Mouse (Mus musculus): Measurements from ENCODE around the gene Proser2. TPM values are rescaled to one million over a fixed set of nuclear protein-coding genes. Genes with fewer than 3 reads are reported as not detected.

Gene Proser2
- polyA plus RNA-seq, 1 experiment from 2014 or later: 5.9 TPM

DNA sequence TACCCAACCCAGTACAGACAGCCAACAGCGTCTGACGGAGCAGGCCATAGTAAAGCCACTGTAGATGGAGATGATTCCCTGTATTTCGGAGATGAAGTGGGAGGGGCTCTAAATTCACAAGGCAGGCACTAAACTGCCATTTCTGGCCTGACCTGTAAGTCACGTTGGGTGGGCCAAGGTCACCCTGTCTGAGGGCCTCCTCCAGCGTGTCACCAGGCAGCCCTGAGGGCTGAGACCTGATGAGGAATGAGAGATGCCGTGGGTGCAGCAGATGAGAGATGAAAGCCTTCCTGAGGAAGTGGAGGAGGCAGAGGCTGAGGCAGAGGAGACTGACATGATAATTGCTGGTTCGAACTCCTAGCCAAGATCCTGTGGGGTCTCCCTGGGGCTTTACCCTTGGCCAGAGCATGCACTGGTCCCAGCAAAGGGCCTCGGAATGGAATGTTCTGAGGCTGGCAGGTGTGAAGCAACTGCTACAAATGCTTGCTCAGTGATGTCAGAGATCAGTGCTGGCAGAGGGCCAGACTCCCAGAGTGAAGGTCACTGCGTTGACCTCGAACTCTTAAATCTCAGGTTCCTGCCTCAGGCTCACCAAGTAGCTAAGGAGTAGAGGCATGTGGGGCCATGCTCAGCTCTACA, 55.0 kb downstream of the Proser2 start:
- ATAC-seq (ENCODE audit: insufficient read depth) (peak; percentile 44; the same call in 1 of the 2 replicates), DNase-seq (peak; percentile 75)
- Histone ChIP-seq H3K27me3 (ENCODE audit: insufficient read depth, low read length) (no peaks in the 10 kb centered on the region), H3K36me3 (ENCODE audit: insufficient read depth) (no peaks in the 10 kb centered on the region), H3K9ac (no peak overlapping the region), H3K9me3 (ENCODE audit: low read depth, low read length) (no peaks in the 10 kb centered on the region), H3K27ac (ENCODE audit: low read depth) (peak overlapping the region; percentile 42; the same call in 1 of the 2 replicates), H3K4me3 (ENCODE audit: low read depth, low read length) (no peak overlapping the region), H3K4me1 (ENCODE audit: insufficient read depth) (peaks cover 21% of the 10 kb centered on the region), H3K4me2 (no peak overlapping the region)
- TF ChIP-seq CTCF (IDR thresholded peaks at IDR 0.05; ENCODE audit: low read depth): no peak
- 42% methylated on average over 10 of the region's 10 CpGs for WGBS

DNA sequence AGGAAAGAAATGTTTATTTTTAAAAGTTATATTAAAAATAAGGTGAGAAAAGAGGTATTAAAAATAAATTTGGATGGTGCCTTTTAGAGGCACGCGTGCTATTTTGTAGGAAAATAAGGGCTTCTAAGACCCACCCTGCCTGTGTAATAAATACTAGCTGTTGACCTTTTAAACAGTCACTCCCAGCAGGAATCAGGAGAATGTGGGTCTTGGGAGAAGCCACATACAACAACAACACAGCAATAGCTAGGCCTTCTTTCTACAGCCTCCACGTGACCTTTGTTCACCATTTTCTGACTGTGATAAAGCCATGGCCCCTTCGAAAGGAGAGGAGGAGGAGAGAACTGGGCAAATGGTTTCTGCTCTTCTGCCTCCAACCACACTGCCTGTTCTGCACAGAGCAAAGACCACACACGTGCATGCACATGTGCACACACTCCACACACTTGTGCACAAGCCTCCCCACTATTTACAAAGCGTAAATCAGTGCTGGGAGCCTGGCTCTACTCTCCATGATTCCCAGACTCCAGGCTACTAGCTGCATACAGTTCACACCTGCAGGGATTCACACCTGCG, 57.2 kb downstream of the Proser2 start:
- no peaks in the 10 kb centered on the region for H3K9me3 ChIP-seq (ENCODE audit: low read depth, low read length)
- ATAC-seq (ENCODE audit: insufficient read depth) (no peak), DNase-seq (no peak)
- H3K27ac ChIP-seq (ENCODE audit: low read depth): no peak overlapping the region
- no peaks in the 10 kb centered on the region for H3K27me3 ChIP-seq (ENCODE audit: insufficient read depth, low read length)
- H3K4me2 ChIP-seq: no peak overlapping the region
- peaks cover 21% of the 10 kb centered on the region for H3K4me1 ChIP-seq (ENCODE audit: insufficient read depth)
- no peaks in the 10 kb centered on the region for H3K36me3 ChIP-seq (ENCODE audit: insufficient read depth)
- 65% methylated on average over 7 of the region's 7 CpGs for WGBS
- TF ChIP-seq CTCF (IDR thresholded peaks at IDR 0.05; ENCODE audit: low read depth): no peak
- H3K4me3 ChIP-seq (ENCODE audit: low read depth, low read length): no peak overlapping the region
- no peak overlapping the region for H3K9ac ChIP-seq

- ATAC-seq (ENCODE audit: insufficient read depth) (peak; percentile 60), DNase-seq (peak; percentile 74)
- no peak overlapping the region for H3K4me3 ChIP-seq (ENCODE audit: low read depth, low read length)
- no peaks in the 10 kb centered on the region for H3K9me3 ChIP-seq (ENCODE audit: low read depth, low read length)
- H3K27ac ChIP-seq (ENCODE audit: low read depth): no peak overlapping the region
- peaks cover 21% of the 10 kb centered on the region for H3K4me1 ChIP-seq (ENCODE audit: insufficient read depth)
- WGBS: 12% methylated on average over 11 of the region's 11 CpGs
- H3K27me3 ChIP-seq (ENCODE audit: insufficient read depth, low read length): no peaks in the 10 kb centered on the region
- H3K4me2 ChIP-seq: peak overlapping the region; percentile 20; the same call in 1 of the 2 replicates
- H3K36me3 ChIP-seq (ENCODE audit: insufficient read depth): no peaks in the 10 kb centered on the region
- TF ChIP-seq CTCF (IDR thresholded peaks at IDR 0.05; ENCODE audit: low read depth): no peak
- H3K9ac ChIP-seq: no peak overlapping the region
These were observed 58.2 kb downstream of the Proser2 start for GRCm38 (mm10) chr2:6071598-6072440.

DNA sequence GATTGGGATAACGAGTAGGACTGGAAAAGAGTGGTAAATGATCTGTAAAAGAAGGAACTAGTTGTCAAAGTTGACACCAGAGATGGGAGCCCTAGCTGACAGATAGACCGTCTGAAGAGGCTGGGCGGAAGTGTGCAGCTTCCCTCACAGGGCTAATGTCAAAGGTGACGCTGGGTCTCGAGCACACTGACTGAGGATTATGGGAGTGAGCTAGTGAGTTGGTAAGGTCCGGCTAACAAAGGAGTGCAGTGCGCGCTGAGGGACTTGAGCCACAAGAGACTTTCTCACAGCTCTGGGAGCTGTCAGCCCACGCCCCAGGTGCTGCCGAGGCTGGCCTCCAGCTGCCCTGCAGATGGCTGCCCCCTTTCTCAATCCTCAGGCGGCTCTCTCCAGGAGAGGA, 59.1 kb downstream of the Proser2 start:
- Histone ChIP-seq H3K9me3 (ENCODE audit: low read depth, low read length) (no peaks in the 10 kb centered on the region), H3K27me3 (ENCODE audit: insufficient read depth, low read length) (no peaks in the 10 kb centered on the region), H3K4me2 (no peak overlapping the region), H3K4me1 (ENCODE audit: insufficient read depth) (peaks cover 21% of the 10 kb centered on the region), H3K9ac (no peak overlapping the region), H3K27ac (ENCODE audit: low read depth) (no peak overlapping the region), H3K4me3 (ENCODE audit: low read depth, low read length) (no peak overlapping the region), H3K36me3 (ENCODE audit: insufficient read depth) (no peaks in the 10 kb centered on the region)
- TF ChIP-seq CTCF (IDR thresholded peaks at IDR 0.05; ENCODE audit: low read depth): no peak
- no peak for DNase-seq
- 15% methylated on average over 11 of the region's 11 CpGs for WGBS
- ATAC-seq (ENCODE audit: insufficient read depth): 0 out of 2 replicates have a peak, but pooled peaks have one; percentile 15

DNA sequence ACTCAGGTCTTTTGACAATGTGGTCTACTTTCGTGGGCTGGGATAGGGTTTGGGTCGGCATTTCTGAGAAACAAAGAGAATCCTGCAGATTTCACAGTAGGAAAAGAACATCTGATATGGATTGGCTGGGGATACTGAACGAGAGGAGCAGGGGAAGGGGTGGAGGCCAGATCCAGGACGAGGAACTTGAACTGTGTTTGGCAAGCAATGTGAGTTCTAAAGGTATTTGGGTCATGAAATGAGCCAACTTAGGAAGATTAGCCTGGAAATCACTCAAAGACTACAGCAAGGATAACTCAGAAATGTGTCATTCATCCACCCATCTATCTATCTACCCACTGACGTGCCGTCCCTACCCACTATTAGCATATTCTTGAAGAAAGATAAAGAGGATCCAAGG, 62.7 kb downstream of the Proser2 start:
- 84% methylated on average over 6 of the region's 6 CpGs for WGBS
- no peaks in the 10 kb centered on the region for H3K36me3 ChIP-seq (ENCODE audit: insufficient read depth)
- TF ChIP-seq CTCF (IDR thresholded peaks at IDR 0.05; ENCODE audit: low read depth): no peak
- no peak overlapping the region for H3K4me2 ChIP-seq
- ATAC-seq (ENCODE audit: insufficient read depth) (no peak), DNase-seq (no peak)
- H3K27ac ChIP-seq (ENCODE audit: low read depth): no peak overlapping the region
- H3K27me3 ChIP-seq (ENCODE audit: insufficient read depth, low read length): no peaks in the 10 kb centered on the region
- H3K4me3 ChIP-seq (ENCODE audit: low read depth, low read length): no peak overlapping the region
- no peaks in the 10 kb centered on the region for H3K9me3 ChIP-seq (ENCODE audit: low read depth, low read length)
- H3K4me1 ChIP-seq (ENCODE audit: insufficient read depth): peaks cover 8% of the 10 kb centered on the region; the same call in 1 of the 2 replicates
- H3K9ac ChIP-seq: no peak overlapping the region

DNA sequence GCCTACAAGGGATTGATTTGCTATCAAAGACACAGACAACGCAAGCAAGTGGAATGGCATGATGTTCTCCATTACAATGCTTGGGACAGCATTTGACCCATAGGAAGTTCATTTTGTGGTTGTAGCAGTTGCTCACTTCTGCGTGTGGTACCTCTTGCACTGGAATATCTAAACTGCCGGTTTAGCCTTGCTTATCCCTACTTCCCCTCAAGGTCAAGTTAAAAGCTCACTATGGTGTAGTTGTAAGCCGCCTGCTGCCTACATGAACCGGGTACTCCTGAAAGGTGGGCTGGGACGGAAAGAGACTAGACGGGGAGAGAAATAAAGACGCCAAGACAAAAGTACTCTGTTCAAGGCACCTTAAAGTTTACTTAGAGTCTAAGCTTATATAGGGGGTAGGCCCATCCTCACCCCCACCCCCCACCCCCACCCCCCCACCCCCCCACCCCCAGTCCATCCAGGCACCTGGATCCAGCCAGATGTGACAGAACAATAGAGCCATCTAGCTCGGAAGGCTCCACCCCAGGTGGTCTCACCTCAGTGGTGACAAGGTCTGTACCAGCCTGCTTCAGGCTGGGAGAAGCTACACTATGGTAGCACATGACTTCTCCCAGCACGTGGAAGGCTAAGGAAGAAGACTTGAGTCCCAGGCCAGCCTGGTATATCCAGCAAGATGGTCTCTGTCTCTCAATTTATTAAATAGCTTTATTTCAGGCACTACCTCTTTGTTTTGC, 69.8 kb downstream of the Proser2 start:
- H3K36me3 ChIP-seq (ENCODE audit: insufficient read depth): peaks cover 16% of the 10 kb centered on the region
- no peak overlapping the region for H3K4me2 ChIP-seq
- no peaks in the 10 kb centered on the region for H3K27me3 ChIP-seq (ENCODE audit: insufficient read depth, low read length)
- 67% methylated on average over 10 of the region's 10 CpGs for WGBS
- no peak overlapping the region for H3K27ac ChIP-seq (ENCODE audit: low read depth)
- TF ChIP-seq CTCF (IDR thresholded peaks at IDR 0.05; ENCODE audit: low read depth): no peak
- H3K9ac ChIP-seq: no peak overlapping the region
- no peak overlapping the region for H3K4me3 ChIP-seq (ENCODE audit: low read depth, low read length)
- DNase-seq (no peak), ATAC-seq (ENCODE audit: insufficient read depth) (no peak)
- no peaks in the 10 kb centered on the region for H3K9me3 ChIP-seq (ENCODE audit: low read depth, low read length)
- H3K4me1 ChIP-seq (ENCODE audit: insufficient read depth): no peaks in the 10 kb centered on the region
